Mouse (Mus musculus) brain, adult 2 months (tissue): ENCODE measurements at regions not wholly inside any gene's neighbourhood (a gene's known extent, or its start where the extent isn't known, plus 50 kb on each side); places are given as distances from the start of the nearest gene placed in this dataset.

Experiments used
- DNase-seq: peaks from one replicate; pipeline ENCODE4 v3.0.0; 2011; ENCODE audit warnings: low read depth, low spot score

DNA sequence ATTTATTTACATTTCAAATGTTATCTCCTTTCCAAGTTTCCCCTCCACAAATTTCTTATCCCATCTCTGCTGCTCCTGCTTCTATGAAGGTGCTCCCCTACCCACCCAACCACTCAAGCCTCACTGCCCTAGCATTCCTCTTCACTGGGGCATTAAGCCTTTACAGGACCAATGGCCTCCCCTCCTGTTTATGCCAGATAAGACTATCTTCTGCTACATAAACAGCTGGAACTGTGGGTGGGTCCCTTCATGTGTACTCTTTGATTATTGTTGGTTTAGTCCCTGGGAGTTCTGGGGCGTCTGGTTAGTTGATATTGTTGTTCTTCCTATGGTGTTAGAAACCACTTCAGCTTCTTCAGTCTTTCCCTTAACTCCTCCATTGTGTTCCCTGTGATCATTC is 1164.1 kb upstream of the Got2 start:
- no peak for DNase-seq

DNA sequence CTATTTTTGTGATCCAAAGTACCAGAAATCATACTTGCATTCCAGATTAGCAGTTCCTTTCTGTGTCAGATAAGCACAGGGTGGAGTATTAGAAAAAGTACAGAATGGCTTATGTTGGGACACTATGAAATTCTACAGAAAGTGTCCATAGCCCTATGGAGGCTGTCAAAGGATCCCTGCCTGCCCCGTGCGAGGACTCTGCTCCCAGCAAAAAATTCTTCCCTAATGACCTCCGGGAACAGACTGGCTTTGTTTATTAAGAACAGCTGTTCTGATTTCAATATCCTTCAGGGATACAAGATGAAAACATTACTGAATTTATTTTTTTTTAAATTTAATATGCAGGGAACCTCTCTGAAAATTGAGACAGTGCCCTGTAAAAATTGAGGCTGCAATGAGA is 1151.4 kb upstream of the Got2 start:
- no peak for DNase-seq

DNA sequence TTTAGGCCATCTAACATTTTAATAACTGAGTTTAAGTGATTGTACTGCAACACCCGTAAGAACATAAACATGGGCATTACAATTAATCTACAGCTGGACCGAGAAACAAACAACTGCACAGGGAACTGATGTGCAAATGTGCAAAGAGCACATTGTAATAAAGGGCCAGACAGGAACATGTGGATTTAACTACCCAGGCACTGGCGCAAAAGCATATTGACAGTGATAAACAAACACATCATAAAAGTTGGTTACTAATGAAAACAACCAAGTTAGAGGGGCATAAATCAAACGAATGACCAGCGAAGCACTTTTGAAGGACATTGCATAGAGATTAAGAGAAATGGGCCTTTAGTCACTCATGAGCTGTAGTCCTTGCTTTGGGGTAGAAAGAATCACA is 1150.5 kb upstream of the Got2 start:
- no peak for DNase-seq

DNA sequence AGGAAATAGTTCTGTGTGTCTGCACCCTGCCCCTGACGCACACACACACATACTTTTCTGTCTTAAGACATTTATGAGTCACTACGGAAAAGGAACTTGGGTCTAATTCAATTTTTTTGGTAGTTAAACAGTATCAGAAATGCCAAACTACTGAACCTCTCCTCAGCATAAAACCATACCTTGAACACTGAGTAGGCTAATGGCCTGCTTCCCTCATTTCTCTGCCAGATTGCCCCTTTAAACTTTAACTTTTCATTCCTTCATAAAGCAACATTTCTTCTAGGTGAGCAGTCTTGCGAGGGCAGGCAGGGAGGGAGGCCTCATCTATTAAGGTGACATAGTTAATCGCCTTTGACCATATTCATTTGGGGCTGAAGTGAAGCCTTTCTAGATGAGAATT is 1143.8 kb upstream of the Got2 start:
- DNase-seq: no peak

DNA sequence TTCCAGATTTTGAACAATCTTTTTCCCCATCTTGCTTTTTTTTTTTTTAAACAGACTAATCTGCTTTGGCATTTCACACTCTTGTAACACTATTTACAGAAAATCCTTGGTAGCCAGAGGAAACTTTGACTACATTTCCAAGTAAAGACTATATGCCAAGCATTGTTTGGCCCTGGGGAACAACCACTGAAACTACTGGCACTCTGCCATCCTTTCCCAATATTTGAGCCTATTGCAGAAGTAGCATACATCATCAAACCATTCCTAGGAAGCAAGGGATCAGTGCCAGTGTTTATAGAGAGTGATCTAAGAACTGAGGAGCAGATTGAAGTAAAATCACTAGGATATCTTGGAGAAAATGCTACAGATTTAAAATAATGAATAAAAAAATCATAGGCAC is 1127.2 kb upstream of the Got2 start:
- no peak for DNase-seq

DNA sequence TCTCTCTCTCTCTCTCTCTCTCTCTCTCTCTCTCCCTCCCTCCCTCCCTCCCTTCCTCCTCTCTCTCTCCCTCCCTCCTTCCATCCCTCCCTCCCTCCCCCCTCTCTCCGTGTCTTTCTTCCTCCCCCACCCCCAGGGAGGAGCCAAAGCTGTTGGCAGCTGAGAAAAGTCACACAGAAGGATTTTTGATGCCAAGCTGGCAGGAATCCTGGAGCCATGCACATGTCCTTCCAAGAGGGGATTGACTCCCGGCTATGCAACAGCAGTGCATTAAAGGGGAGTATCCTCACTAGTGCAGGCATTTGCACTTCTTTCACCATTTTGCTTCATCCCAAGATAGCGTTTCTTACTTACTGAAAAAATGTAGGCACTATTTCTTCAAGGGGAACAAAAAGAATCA is 1115.8 kb upstream of the Got2 start:
- peak; percentile 63 for DNase-seq

DNA sequence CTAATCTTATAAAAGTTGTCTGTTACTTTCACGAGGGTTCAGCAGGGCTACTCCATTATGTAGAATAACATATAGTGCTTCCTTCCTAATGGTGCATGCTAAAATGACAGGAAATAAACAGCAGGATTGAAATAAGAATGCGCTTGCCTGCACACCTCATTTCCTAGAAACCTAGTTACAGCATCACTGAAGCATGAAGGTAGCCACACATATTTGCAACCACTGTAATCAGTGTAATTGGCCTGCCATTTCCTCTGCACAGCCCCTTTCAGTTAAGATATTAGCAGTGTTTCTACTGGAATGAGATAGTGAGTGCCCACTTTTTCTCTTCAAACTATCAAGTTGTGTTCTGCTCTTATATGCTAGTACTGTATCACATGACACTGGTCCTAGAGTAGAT is 1094.8 kb upstream of the Got2 start:
- no peak for DNase-seq
